Mouse (Mus musculus) forebrain, embryonic 15.5 days (tissue): ENCODE data around the gene Lclat1. TPM values are rescaled to one million over a fixed set of nuclear protein-coding genes. Genes with fewer than 3 reads are reported as not detected.

Experiments used
- ATAC-seq: fragments of 200-750 bp; cut with Nextera tagmentation; replicated peaks from 2 replicates; pipeline ENCODE4 v1.8.0; 2017; ENCODE audit warnings: mild to moderate bottlenecking, moderate TSS enrichment, moderate library complexity
- H3K27ac ChIP-seq: fragments of 300-500 bp; sonication (generic); replicated peaks from 2 replicates; pipeline ENCODE4 v1.5.1; 2015; ENCODE audit warnings: mild to moderate bottlenecking, inconsistent platforms
- H3K27me3 ChIP-seq: fragments of 300-500 bp; sonication (generic); 2 replicates; pipeline ENCODE4 v1.6.1; 2015; ENCODE audit warnings: inconsistent platforms
- H3K36me3 ChIP-seq: fragments of 300-500 bp; sonication (generic); 2 replicates; pipeline ENCODE4 v1.6.1; 2015; ENCODE audit warnings: mild to moderate bottlenecking, inconsistent platforms
- H3K4me1 ChIP-seq: fragments of 300-500 bp; sonication (generic); 2 replicates; pipeline ENCODE4 v1.6.1; 2015; ENCODE audit warnings: inconsistent platforms
- H3K4me2 ChIP-seq: fragments of 300-500 bp; sonication (generic); replicated peaks from 2 replicates; pipeline ENCODE4 v1.6.1; 2015; ENCODE audit warnings: mild to moderate bottlenecking, inconsistent platforms
- H3K4me3 ChIP-seq: fragments of 300-500 bp; sonication (generic); 2 replicates; pipeline ENCODE4 v1.5.1; 2015; ENCODE audit warnings: mild to moderate bottlenecking, inconsistent platforms
- H3K9ac ChIP-seq: fragments of 300-500 bp; sonication (generic); replicated peaks from 2 replicates; pipeline ENCODE4 v1.6.1; 2015; ENCODE audit warnings: mild to moderate bottlenecking, inconsistent platforms
- H3K9me3 ChIP-seq: fragments of 300-500 bp; sonication (generic); 2 replicates; pipeline ENCODE4 v1.6.1; 2016; ENCODE audit warnings: inconsistent platforms
- WGBS: fragments of 180-500 bp; shearing (Covaris S2); methylation state at CpG from one replicate; pipeline ENCODE4 v1.1.7; 2015; ENCODE audit warnings: mixed read lengths; 5-methylcytosine and 5-hydroxymethylcytosine counted together
- polyA plus RNA-seq: library from polyadenylated mRNA; unstranded; fragments of >200 nt; fragmentation: Nextera tagmentation; extraction: Ambion mirVana; gene quantifications from 2 replicates; pipeline ENCODE4 v1.2.1, GENCODE M21; 2015

The Lclat1 gene
- polyA plus RNA-seq, 1 experiment from 2014 or later, result 7.9 TPM

DNA sequence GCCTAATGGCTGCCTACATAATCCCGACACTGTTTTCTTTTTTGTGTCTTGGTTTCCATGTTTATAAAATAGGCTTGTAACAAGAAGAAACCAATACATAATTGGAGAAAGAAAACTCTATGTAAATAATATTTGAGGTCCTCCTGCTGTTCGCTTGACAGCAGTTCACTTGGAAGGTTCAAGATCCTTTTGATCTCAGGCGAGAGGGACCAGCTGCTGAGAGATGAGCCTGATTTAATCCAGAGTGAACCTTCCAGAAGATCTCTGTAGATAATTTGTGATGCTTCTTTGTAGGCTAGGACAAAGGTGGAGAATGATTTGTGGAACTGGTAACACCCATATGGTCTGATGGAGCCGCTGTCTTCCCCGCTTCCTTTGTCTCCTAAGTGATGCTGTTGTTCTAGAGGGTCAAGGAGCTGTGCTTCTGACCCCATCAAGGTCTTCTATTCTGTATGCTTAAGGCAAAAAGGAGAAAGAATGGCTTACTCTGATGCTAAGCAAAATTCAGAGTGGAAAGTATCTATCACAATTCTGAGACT is 36.0 kb upstream of the Lclat1 start:
- no peak for ATAC-seq
- Histone ChIP-seq H3K27me3 (no peaks in the 10 kb centered on the region), H3K9ac (no peak overlapping the region), H3K27ac (no peak overlapping the region), H3K4me3 (no peak overlapping the region), H3K9me3 (no peaks in the 10 kb centered on the region), H3K4me2 (no peak overlapping the region), H3K36me3 (no peaks in the 10 kb centered on the region), H3K4me1 (0 out of 2 replicates have a peak, but pooled peaks cover 5% of the 10 kb centered on the region)
- WGBS, result 89% methylated on average over 5 of the region's 5 CpGs

DNA sequence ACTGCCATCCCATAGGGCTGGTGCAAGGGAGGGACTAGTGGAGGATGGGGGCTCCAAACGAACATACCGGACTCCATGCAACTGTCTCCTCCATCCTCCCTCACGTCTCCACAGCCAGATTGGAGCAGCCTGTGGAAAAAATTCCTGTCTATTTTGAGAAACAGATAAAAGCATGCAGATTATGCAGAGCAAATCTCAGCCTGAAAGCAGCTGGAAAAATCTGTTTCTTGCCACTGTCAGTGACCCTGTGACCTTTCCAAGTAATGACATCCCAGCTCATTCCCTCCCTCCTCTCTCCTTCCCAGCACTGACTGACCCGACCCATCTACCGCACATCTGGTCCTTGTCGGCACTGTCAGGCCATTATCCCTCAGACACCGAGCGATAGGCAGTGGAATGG is 35.5 kb upstream of the Lclat1 start:
- no peaks in the 10 kb centered on the region for H3K27me3 ChIP-seq
- ATAC-seq, result no peak
- H3K36me3 ChIP-seq, result no peaks in the 10 kb centered on the region
- 0 out of 2 replicates have a peak, but pooled peaks cover 5% of the 10 kb centered on the region for H3K4me1 ChIP-seq
- 76% methylated on average over 8 of the region's 8 CpGs for WGBS
- H3K4me3 ChIP-seq, result no peak overlapping the region
- H3K9ac ChIP-seq, result no peak overlapping the region
- no peaks in the 10 kb centered on the region for H3K9me3 ChIP-seq
- H3K27ac ChIP-seq, result no peak overlapping the region
- H3K4me2 ChIP-seq, result no peak overlapping the region

DNA sequence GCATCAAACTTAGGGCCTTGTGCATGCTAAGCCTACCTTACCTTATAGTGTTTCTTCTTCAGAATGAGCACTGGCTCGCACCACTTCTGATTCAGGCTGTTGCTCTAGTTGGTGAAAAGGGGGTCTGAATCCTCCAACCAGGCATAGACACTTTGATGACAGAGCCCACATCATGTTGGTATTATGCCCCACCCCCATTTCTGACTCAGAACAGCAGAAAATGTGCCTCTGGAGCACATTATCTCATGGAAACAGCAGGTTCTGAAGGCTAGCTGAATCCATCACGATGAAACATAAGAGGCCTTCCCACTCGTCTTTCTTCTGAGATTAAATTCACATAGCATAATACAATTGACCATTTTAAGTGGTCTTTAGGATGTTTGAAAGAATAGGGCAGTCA is 33.2 kb upstream of the Lclat1 start:
- Histone ChIP-seq H3K27ac (no peak overlapping the region), H3K9me3 (no peaks in the 10 kb centered on the region), H3K36me3 (no peaks in the 10 kb centered on the region), H3K4me2 (no peak overlapping the region), H3K9ac (no peak overlapping the region), H3K4me3 (no peak overlapping the region), H3K4me1 (0 out of 2 replicates have a peak, but pooled peaks cover 5% of the 10 kb centered on the region), H3K27me3 (no peaks in the 10 kb centered on the region)
- no peak for ATAC-seq
- WGBS, result 68% methylated on average over 3 of the region's 3 CpGs

DNA sequence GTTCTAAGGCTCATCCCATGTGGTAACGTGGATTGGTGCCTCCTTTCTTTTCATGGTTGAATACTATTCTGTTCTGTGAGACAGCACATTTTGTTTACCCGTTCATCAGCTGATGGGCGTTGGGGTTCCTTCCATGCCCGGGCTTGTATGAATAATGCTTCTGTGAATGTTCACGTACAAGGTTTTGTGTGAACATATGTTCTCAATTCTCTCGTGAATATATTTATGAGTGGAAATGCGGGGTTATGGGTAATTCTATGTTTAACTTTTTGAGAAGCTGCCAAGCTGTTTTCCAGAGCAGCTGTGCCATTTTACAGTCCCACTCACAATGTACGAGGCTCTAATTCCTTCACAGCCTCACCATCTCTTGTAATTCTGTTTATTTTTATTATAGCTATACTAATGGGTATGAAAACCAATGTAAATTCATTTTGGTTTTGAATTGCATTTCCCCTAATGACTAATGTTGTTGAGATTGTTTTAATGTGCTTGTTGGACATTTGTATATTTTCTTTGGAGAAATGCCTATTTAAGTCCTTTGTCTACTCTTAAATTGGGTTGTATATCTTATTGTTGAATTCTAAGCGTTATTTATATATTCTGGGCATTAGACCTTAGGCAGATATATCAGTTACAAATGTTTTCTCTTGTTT is 32.4 kb upstream of the Lclat1 start:
- H3K27ac ChIP-seq, result peak overlapping the region; percentile 46; the same call in 1 of the 2 replicates
- peak; percentile 87 for ATAC-seq
- H3K4me2 ChIP-seq, result no peak overlapping the region
- H3K36me3 ChIP-seq, result no peaks in the 10 kb centered on the region
- no peak overlapping the region for H3K9ac ChIP-seq
- no peaks in the 10 kb centered on the region for H3K27me3 ChIP-seq
- 0 out of 2 replicates have a peak, but pooled peaks cover 5% of the 10 kb centered on the region for H3K4me1 ChIP-seq
- no peak overlapping the region for H3K4me3 ChIP-seq
- no peaks in the 10 kb centered on the region for H3K9me3 ChIP-seq
- WGBS, result 46% methylated on average over 9 of the region's 9 CpGs

DNA sequence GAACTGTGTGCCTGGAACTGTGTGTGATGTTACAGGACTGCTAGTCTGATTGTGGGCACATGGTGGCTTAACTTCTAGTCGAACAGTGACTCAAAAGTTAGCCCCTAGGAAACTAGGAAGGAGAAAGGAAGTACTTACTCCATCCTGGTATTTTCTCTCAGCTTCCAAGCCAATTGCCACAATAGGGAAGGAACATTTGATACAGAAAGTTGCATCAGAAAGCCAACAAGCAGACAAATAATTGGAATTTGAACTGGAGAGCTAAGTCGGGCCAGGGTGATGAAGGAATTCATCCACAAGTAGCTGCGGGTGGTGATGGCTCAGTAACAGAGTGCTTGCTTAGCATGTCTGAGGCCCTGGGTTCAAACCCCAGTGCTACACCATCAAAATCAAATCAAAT is 30.1 kb upstream of the Lclat1 start:
- H3K4me3 ChIP-seq, result no peak overlapping the region
- no peak overlapping the region for H3K27ac ChIP-seq
- no peaks in the 10 kb centered on the region for H3K36me3 ChIP-seq
- 0 out of 2 replicates have a peak, but pooled peaks cover 5% of the 10 kb centered on the region for H3K4me1 ChIP-seq
- H3K27me3 ChIP-seq, result no peaks in the 10 kb centered on the region
- no peak overlapping the region for H3K9ac ChIP-seq
- no peak for ATAC-seq
- H3K9me3 ChIP-seq, result no peaks in the 10 kb centered on the region
- 87% methylated on average over 3 of the region's 3 CpGs for WGBS
- no peak overlapping the region for H3K4me2 ChIP-seq

DNA sequence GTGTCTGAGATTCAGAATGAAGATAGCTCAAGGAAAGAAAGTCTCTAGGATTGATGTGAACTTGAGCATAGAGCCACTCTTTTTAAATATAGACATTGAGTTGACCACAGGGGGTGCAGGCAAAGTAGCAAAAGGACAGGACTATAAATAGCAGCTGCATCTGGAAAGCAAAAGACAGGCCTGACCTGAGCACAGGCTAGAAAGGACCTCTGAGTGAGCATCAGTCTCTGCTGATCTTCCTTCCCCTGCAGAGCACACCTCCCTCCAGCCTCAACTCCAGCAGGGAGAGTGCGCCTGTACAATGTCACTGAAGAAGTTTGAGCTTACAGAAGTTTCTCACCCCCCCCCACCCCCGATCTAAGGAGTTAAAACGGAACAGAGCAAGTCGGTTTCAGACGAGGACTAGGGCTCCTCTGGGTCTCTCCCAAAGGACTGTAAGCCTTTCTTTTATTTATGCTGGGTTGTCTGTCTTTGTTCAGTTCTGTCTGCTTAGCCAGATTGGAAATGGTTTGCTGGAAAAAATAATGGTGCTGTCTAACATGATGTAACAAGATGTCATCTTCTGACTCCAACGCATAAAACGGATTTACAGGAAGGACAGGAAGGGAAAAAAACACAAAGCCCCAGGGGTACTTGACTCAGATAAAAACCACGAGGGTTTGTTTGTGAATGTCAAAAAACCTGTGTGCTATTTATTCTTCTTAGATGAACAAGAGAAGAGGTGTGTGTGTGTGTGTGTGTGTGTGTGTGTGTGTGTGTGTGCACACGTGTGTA is 26.2 kb upstream of the Lclat1 start:
- Histone ChIP-seq H3K36me3 (no peaks in the 10 kb centered on the region), H3K4me2 (no peak overlapping the region), H3K4me1 (no peaks in the 10 kb centered on the region), H3K27me3 (peaks cover 3% of the 10 kb centered on the region; the same call in 1 of the 2 replicates), H3K4me3 (no peak overlapping the region), H3K9me3 (no peaks in the 10 kb centered on the region), H3K27ac (no peak overlapping the region), H3K9ac (no peak overlapping the region)
- WGBS, result 65% methylated on average over 9 of the region's 9 CpGs
- no peak for ATAC-seq

DNA sequence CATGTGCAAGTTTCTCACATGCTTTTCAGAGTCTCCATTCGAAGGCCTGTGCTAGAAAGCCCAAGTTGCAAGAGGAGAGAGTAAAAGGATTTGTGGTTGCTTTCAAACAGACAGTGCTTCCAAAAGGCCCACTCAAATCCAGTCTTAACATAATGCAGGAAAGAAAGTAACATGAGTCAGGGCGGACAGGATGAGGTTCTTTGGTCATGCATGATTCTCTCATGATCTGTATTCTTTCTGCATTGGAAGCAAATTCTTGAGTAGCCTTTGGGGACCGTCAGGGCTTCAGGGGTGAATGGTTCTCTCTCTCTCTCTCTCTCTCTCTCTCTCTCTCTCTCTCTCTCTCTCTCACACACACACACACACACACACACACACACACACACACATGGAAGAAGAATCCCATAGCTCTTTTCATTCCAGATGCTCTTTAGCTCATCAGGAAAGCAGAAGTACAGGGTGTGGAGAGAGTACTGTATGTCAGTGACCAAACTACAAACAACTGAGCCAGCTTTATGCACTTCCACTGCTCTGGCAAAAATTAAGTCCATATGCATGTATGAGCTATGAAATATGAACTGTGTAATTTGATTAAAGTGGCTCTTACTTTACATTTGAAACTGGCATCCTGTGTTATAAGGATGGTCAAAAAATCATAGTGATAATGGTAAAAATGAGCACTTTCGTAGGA is 25.1 kb upstream of the Lclat1 start:
- H3K27ac ChIP-seq, result no peak overlapping the region
- ATAC-seq, result no peak
- H3K9ac ChIP-seq, result no peak overlapping the region
- H3K4me2 ChIP-seq, result no peak overlapping the region
- H3K36me3 ChIP-seq, result no peaks in the 10 kb centered on the region
- 76% methylated on average over 4 of the region's 4 CpGs for WGBS
- H3K4me3 ChIP-seq, result no peak overlapping the region
- H3K9me3 ChIP-seq, result no peaks in the 10 kb centered on the region
- peaks cover 3% of the 10 kb centered on the region; the same call in 1 of the 2 replicates for H3K27me3 ChIP-seq
- no peaks in the 10 kb centered on the region for H3K4me1 ChIP-seq

DNA sequence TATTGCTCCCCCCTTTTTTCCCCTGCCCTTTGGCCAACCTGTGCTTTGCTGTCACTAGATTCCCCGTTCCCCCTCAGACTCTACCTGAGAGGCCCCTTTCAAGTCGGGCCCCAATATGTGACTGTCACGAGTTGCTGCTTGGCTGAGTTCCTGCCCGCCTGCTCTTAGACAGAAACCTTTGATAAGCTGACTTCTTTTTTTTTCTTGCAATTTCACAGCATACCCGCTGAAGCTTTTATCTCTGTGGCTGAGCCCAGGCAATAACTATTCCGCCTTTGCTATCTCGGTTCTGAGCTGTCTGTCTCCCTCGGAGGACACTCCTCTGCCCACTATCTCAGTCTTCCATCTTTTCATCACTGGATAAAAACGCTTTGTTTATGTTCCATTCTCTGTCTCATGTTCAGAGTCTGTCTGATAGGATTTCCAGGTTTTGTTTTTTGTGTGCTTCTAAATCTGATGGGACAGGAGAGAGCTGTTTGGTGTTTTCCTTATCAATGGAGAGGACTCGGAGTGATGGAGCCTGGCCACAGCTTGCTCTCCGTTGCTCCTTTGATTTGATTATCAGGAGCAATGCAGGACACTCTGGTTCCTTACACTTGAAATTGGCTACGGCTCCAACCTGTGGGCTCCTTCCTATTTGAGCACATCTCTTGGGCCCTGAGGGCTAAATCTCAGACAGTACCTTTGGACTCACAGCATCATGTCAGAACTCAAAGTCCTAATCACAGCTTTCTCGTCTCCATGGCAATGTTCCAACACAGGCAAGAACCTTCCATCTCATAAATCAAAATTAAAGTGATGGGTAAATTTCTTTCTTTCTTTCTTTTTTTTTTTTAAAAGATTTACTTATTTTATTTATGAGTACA is 20.5 kb upstream of the Lclat1 start:
- ATAC-seq, result no peak
- Histone ChIP-seq H3K9me3 (no peaks in the 10 kb centered on the region), H3K4me2 (no peak overlapping the region), H3K27ac (no peak overlapping the region), H3K4me1 (no peaks in the 10 kb centered on the region), H3K9ac (no peak overlapping the region), H3K4me3 (no peak overlapping the region), H3K36me3 (no peaks in the 10 kb centered on the region), H3K27me3 (peaks cover 3% of the 10 kb centered on the region; the same call in 1 of the 2 replicates)
- 73% methylated on average over 13 of the region's 13 CpGs for WGBS

DNA sequence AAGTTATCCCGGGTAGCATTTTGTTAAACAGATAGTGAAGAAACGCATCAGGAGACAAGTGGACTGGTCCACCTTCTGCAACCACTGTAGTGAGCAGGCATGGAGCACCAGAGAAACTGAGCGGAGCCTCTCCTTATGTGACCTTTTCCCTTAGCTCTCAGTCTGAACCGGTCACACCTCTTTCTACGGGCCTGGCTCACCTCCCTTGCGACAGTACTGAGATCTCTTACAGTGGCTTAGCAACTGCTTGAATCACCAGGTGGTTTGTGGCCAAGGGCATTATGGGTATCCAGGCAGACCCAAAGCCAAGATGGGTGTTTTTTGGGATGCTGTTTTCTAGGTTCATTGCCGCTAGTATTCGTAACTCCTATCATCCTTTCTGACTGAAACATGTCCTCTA is 16.4 kb upstream of the Lclat1 start:
- WGBS, result 90% methylated on average over 8 of the region's 8 CpGs
- H3K36me3 ChIP-seq, result no peaks in the 10 kb centered on the region
- no peak overlapping the region for H3K4me2 ChIP-seq

DNA sequence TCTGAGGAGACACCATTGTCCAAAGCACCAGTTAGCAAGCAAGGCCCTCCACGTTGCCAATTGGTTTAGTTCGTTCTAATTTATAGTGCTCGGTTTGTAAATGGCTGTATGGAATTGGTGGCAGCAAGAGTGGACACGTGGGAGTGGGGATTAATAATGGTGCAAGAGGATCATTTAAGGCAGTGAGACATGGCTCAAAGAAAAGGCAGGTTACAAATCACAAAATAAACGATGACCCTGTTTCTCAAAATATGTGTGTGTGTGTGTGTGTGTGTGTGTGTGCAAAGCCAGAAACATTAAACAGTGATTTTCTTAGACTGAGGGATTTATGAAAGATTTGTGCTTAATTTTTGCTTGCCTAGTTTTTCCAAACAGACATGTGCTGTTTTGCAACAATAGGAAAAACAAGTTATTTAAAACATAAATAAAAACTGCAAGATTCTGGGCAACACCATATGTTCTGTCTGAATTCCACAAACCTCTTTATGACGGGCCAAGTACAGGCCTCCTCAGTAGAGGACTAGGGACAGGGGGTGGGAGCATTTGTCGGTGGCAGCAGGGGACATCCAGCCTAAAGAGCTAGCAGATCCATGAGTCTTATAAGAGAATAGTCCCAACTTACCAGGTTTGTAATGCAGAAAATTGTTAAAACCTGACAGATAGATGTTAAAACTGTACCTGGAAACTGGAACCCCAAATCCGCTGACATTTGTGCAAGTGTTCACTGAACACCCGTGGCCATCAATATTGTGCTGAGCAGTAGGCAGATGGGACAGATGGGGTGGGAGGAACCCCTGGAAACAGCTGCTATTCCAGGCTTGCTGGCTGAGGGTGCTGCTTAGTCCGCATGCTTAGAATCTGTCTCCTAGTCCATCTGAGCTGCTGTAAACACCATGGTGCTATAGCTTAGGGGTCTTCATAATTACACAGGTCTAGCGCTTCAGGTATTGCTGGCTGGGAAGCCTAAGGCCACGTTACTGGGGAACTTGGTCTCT is 15.4 kb upstream of the Lclat1 start:
- Histone ChIP-seq H3K4me2 (no peak overlapping the region), H3K27me3 (no peaks in the 10 kb centered on the region), H3K9me3 (no peaks in the 10 kb centered on the region), H3K4me3 (no peak overlapping the region), H3K36me3 (no peaks in the 10 kb centered on the region), H3K4me1 (no peaks in the 10 kb centered on the region), H3K9ac (no peak overlapping the region), H3K27ac (no peak overlapping the region)
- WGBS, result 81% methylated on average over 12 of the region's 12 CpGs
- ATAC-seq, result no peak

More for the DNA sequence above, 16.4 kb upstream of the Lclat1 start:
- Histone ChIP-seq H3K27me3 (no peaks in the 10 kb centered on the region), H3K4me1 (no peaks in the 10 kb centered on the region), H3K9ac (no peak overlapping the region), H3K4me3 (no peak overlapping the region), H3K9me3 (no peaks in the 10 kb centered on the region), H3K27ac (no peak overlapping the region)
- no peak for ATAC-seq
